In genomic region chr1:82267547-82267946, GRCm38 (mm10) we compare ENCODE assay signal across 22 mouse cellular contexts. TPM values are rescaled to one million over a fixed set of nuclear protein-coding genes. Genes with fewer than 3 reads are reported as not detected.
"Had no signal": no experiment of that assay in that cellular context is flagged by ENCODE, and none has a peak within 500 bp of the region (broad histone marks: within the 10 kb centered on the region; RNA-seq: fewer than 3 reads in every experiment).

No protein-coding gene starts in this region.

- ATAC-seq: midbrain, embryonic 16.5 days had no signal

- H3K27me3 ChIP-seq: limb, embryonic 13.5 days; midbrain, embryonic 12.5 days; neural tube, embryonic 13.5 days had no signal

- H3K4me1 ChIP-seq: neural tube, embryonic 13.5 days had no signal

- H3K4me2 ChIP-seq: limb, embryonic 13.5 days; midbrain, embryonic 12.5 days; neural tube, embryonic 13.5 days had no signal

- H3K9me3 ChIP-seq: limb, embryonic 13.5 days; midbrain, embryonic 12.5 days; neural tube, embryonic 13.5 days had no signal

- H3K36me3 ChIP-seq: midbrain, embryonic 12.5 days; neural tube, embryonic 13.5 days had no signal

- H3K4me3 ChIP-seq: limb, embryonic 13.5 days; midbrain, embryonic 12.5 days; neural tube, embryonic 13.5 days had no signal

- H3K9ac ChIP-seq: limb, embryonic 13.5 days; liver, embryonic 14.5 days; midbrain, embryonic 12.5 days; neural tube, embryonic 13.5 days had no signal

- DNase-seq: kidney, postnatal 14 days; left cerebral cortex, postnatal 4 days; lung, adult 18-20 months; lung, postnatal 10 days; lung, postnatal 4 days; retina, postnatal 1 day; right cerebral cortex, postnatal 4 days; spleen, adult 18-20 months; thymus, adult 18-20 months; thymus, postnatal 14 days had no signal

- H3K27ac ChIP-seq: limb, embryonic 13.5 days; liver, embryonic 14.5 days; midbrain, embryonic 12.5 days; neural tube, embryonic 13.5 days had no signal

RNA-seq across cellular contexts. Expression of gene Gm9747, which starts 34.6 kb away (rescaled TPM):
- total RNA-seq: layer of hippocampus, adult 8-10 months; layer of hippocampus, postnatal 14 days; left cerebral cortex, adult 18-20 months; left cerebral cortex, postnatal 10 days; left cerebral cortex, postnatal 4 days; liver, adult 2 months; megakaryocyte, adult 5-6 weeks had no signal
- polyA plus RNA-seq: large intestine, adult 2 months had no signal
